Mouse (Mus musculus) adrenal gland, adult 2 months (tissue): ENCODE measurements around the gene Tas1r3. TPM values are rescaled to one million over a fixed set of nuclear protein-coding genes. Genes with fewer than 3 reads are reported as not detected.

ENCODE experiments used
- DNase-seq: peaks from one replicate; pipeline ENCODE4 v3.0.0; 2021
- long read RNA-seq: library from polyadenylated mRNA; stranded (forward); transcript quantifications from one replicate; pipeline ENCODE4 v2.0.0, GENCODE M21; 2021
- polyA plus RNA-seq: library from polyadenylated mRNA; depleted of rRNA; stranded (reverse); fragments of >200 nt; gene quantifications from 2 replicates; pipeline ENCODE4 v1.2.3, GENCODE M21; 2012; rRNA removed
- total RNA-seq, 2 experiments: library from RNA; stranded (reverse); gene quantifications; 2 replicates each; pipeline ENCODE4 v1.2.3; 2021

Gene Tas1r3
- total RNA-seq (under 1 TPM; 0.32 to 0.35 TPM), polyA plus RNA-seq (0.56 and 0.62 TPM in 2 replicates)
- long read RNA-seq = 0 reads

DNA sequence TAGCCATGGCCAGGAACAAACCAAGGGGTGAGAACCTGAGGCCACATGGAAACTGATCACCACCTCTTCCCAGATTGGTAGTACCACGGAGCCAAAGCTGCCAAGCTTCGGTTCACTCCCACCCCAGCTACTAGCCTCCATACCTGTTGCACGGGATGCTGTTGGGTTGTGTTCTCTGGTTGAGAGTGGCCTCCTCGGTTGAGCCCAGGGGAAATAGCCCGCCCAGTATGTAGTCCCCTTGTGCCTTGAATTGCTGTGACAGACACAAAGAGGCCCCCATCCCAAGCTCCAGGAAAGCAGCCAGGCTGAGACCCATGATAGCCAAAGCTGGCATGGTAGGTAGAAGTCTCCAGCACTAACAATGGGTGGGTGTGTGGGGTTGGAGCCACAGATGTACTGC is at the start of gene Tas1r3:
Tas1r3 (minus strand) TSS at position 362 of the 400 bp plus-strand sequence.
- DNase-seq = no peak

DNA sequence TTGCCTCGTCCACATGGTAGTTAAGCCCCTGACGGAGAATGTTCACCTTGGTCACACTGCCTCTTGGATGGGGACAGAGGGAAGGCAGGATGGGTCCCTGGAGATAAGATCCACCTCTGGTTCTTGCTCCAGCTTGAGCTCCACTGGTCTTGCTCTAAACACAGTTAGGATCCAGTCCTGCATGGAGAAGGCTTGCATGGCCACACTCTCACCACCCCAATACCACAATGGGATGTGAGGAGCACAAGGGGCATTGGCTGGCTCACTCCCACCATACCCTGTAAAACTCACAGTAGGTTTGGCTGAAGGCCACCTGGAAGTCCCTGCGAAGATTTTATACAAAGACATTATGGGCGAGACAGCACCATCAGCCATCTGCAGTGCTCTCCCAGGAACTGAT is 45.6 kb upstream of the Tas1r3 start:
- DNase-seq = no peak

DNA sequence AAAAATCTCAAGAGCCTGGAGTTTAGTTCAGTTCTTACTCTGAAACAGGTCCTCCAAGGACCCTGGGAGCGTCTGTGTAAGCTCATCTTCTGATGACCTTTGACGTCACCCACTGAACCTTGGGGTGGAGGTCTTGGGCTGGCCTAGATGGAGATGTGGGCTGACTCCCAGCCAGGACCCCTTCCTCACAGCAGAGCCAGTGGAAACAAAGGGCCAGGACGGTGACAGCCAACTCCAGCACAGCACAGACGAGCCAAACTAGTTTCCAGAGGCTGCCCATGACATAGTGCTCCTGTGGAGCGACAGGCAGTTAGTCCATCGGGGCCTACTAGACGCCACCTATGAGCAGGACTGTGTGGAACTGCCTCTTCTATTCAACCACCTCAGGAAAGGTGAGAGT is 45.1 kb upstream of the Tas1r3 start:
- DNase-seq = peak; percentile 3

DNA sequence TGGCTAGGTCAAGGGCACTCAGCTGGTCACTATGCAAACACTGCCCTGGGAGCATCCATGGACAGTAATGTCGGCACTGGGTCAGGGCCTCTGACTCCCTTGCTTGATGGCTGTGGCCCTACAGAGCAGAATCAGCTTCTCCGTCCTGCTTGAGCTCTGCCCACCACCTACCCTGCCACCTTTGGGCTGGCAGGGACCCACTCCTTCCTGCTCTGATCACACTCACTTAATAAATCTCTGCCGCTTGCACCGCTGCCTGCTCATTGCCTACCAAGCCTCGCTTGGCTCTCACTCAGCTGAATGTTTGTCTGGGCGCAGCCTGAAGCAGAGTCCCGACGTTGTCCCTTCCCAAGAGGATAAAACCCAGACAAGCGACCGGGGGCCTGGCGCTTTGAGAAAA is 43.8 kb upstream of the Tas1r3 start:
- DNase-seq = peak; percentile 10

GRCm38 (mm10) chr4:155906125-155906524 is 43.0 kb upstream of the Tas1r3 start:
- peak; percentile 1 for DNase-seq

- peak; percentile 3 for DNase-seq
These were observed 42.5 kb upstream of the Tas1r3 start for GRCm38 (mm10) chr4:155905634-155906033.

GRCm38 (mm10) chr4:155904318-155905102 is 41.3 kb upstream of the Tas1r3 start:
- peak; percentile 19 for DNase-seq

- DNase-seq = no peak
These were observed 40.1 kb upstream of the Tas1r3 start for GRCm38 (mm10) chr4:155903246-155903645.

GRCm38 (mm10) chr4:155901205-155901604 is 38.0 kb upstream of the Tas1r3 start:
- peak; percentile 37 for DNase-seq

DNA sequence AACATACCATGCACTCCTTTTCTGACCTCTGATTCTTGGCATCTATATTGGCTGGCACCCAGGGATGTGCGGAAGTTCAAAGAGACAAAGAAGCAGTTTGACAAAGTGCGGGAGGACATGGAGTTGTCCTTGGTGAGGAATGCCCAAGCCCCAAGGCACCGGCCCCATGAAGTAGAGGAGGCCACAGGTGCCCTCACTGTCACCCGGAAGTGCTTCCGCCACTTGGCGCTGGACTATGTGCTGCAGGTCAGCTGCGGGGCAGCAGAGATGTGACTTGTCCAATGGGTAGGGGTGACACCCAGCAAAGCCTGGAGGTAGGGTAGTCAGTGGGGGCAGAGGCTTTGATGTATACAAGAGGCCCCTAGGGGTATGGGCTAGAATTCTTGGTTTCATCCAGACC is 36.2 kb upstream of the Tas1r3 start:
- DNase-seq = peak; percentile 13

DNA sequence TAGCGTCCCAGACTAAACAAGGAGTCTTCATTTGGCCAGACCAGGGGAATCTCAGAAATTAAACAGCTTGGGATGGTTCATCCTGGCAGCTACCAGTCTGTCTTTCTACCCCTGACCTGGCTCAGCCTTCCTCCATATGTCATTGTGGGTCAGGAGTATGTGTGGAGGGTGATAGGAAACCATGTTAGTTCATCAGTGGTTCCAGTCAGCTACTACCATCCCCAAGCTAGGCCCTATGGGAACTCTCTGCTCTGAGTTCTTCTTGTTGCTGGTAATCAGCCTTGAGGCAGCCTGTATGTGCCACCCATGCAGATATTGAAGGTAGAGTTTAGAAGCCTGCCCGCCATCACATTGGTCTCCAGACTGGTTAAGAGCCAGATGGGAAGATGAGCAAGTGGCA is 35.2 kb upstream of the Tas1r3 start:
- DNase-seq = peak; percentile 2

- DNase-seq = no peak
These were observed 33.3 kb upstream of the Tas1r3 start for GRCm38 (mm10) chr4:155896461-155896860.

DNA sequence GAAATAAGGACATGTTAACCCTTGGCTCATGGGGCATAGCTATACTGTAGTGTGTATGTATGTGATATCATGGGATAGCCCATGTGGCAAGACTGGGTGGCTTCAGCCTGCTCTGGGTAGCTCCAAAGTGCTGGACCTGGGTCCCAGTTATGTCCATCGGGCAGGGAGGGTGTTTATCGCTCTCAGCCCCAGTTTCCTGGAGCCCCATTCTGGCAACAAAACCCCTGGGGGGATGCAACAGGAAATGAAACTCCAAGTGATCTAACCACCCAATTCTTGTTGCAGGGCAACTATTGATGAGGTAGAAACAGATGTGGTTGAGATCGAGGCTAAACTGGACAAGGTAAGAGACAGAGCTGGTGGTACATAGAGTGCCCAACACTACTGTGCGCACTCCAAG is 32.7 kb upstream of the Tas1r3 start:
- DNase-seq = peak; percentile 2

DNA sequence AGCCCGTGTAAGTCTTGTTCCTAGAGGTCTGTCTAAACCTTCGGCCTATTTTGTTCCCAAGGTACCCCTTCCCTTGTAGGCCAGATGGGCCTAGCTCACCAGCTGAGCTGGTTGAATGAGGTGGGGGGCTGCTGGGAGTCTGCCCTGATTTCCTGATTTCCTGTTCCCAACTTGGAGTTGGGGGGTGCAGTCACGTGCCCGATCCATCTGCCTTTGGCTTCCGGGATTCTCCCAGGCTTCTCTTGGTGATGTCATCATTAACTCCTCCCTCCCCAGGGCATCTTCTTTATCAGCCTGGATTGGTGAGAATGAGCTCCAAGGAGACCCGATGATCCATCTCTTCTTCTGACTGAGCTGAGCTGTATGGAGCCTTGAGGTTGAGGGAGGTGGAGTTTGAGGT is 32.1 kb upstream of the Tas1r3 start:
- DNase-seq = peak; percentile 54

GRCm38 (mm10) chr4:155894311-155894881 is 31.2 kb upstream of the Tas1r3 start:
- peak; percentile 85 for DNase-seq

DNA sequence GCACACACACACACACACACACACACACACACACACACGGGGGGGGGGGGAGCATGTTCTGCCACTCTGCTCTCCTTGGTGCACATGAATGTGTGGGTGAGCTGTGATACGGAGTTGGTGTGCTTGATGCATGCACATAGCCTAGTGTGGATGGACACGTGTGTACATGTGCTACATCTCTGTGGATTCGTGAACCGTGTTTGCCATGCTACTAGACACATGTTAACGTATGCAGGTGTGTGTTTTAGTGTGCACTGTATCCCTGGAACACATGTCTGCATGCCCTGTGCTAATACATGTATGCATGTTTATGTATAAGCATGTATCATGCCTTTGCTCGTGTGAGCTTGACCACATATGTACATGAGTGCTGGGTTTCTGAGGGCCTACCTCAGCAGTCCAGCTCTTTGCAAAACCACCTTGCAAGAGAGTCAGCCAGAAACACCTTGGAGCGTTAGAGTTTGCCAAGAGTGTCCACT is 30.1 kb upstream of the Tas1r3 start:
- peak; percentile 2 for DNase-seq

DNA sequence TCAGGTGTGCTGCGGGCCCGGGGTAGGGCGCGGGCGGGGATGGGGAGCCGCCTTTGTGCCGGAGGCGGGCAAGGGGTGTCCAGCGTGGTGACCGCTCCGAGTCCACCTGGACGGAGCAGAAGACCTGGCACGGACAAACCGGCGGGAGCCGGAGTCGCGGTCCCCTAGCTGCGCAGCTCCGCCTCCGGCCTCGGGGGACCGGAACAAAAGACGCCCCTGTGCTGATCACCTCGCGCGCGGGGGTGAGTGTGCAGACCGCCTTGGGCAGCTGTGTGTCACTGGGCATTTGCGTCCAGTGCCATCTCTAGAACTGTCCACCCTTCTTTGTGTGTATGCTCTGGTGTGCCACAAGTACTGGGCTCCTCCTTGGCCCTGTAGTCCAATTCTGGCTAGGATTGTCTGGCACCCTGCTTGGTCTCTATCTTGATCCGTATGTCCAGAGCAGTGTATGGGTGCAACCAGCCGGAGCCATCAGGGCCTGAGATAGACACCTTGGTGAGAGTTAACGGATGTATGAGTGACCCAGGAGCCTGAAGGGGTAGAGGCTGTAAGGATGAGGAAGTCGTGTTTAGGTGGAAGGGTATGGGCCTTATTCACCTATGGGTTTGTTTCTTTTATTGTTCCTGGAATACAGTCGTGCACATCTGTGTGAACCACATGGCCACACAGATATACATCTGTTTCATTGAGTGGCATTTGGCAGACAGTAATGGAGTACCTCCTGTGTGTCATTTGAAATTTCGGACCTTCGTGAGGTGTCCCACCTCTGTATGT is 29.5 kb upstream of the Tas1r3 start:
- peak; percentile 61 for DNase-seq

DNA sequence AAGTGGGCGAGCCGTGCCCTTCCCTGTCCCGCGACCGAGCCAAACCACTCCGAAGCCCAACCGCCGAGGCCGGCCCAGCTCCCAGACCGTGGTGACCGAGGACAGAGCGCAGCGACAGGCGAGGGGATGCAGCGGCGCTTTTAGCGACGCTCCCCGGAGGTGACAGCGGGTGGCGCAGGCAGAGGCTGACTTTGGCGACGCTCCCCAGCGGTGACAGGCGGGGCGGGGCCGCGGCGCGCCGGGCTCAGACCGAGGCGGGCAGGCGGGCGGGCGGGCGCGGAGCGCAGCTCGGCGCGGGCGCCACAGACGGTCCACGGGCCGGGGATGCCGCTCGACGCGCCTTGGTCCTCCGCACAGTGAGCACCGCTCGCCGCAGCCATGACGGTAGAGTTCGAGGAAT is 28.9 kb upstream of the Tas1r3 start:
- peak; percentile 92 for DNase-seq

DNA sequence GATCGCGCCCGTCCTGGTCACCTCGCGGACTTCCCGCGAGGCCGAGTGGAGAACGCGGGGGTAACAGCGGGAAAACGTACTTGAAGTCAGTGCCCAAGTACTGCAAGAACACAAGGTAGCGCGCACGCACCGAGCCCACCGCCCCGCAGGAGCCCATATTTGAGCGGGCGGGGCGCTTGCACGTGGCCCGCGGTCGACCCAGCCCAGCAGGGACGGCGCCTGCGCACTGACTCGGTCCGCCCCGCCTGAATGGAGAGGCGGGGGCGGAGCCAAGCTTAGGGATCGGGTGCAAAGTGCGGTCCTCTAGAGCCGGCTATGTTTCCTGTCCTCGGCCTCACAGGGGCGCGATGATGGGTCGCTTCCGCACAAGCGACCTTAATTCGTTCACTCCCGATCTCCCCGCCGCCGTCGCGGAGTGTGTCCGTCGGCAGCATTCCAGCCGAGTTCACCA is 28.4 kb upstream of the Tas1r3 start, which contains the start of the genes Pusl1 and Acap3:
Pusl1 (minus strand) TSS at position 231 of the 451 bp plus-strand sequence.
Acap3 (plus strand) TSS at position 272 of the 451 bp plus-strand sequence.
- peak; percentile 98 for DNase-seq

DNA sequence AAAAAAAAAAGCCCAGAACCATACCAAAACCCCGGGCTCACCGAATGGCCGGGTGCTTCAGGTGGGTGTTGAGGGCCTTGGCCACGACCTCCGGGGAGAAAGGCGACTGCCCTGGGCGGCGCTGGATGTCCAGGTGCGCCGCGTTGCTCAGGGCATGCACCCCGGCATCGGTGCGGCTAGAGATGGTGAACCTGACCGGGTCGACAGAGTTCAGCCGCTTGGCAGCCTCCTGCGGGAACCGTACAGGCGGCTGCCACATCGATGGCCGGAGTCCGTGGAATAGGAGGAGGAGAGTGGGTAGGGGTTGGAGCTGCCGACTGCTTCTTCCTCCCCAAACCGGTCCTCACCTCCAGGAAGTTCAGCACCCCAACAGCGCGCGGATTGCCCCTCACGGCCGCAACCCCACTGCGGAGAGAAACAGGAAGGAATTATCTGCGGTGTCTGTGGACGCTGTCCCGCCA is 27.9 kb upstream of the Tas1r3 start:
- no peak for DNase-seq

- no peak for DNase-seq
These were observed 26.2 kb upstream of the Tas1r3 start for GRCm38 (mm10) chr4:155889316-155889715.

DNA sequence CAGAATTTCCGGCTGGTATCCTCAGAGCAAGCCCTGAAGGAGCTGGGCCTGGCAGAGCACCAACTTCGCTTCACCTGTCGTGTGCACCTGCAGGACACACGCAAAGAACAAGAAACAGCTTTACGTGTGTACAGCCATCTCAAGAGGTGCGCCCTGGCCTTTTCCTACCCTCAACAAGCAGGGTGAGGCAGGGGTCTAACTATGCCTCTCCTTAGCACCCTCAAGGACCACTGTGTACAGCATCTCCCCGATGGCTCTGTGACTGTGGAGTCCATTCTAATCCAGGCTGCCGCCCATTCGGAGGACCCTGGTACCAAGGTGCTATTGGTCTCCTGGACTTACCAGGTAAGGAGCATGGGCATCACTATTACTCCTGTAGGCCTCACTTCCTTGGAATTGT is 25.0 kb upstream of the Tas1r3 start:
- no peak for DNase-seq
